36 mouse cellular contexts compared by ENCODE assay signal in the genomic region with DNA sequence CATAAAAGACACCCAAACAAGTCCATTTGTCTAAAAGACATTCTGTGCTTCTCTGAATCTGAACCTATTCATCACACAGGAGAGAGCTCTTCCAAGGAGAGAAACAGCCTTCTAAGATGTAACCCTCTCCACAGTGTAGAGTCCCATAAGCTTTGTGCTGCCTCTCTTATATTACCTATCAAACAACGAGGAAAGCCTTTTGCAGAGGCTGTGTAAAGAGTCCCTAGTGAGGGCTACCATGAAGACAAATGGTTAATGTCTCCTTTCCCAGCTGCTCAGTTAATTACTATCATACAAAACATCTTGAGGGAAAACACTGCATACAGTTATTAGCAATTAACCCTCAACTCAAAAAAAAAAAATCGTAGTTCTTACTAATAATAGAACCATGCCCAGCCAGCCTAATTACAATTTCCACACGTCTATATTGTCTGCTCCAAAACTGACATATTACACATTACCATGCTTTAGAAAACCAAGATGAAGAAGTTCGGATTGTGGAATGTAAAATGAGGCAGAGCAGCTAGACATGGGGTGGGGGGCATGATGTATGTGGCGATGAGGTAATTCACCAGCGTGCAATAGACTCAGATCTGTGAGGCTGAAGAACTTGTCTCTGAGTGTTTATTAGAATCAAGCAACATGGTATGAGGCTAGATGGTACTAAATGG. TPM values are rescaled to one million over a fixed set of nuclear protein-coding genes. Genes with fewer than 3 reads are reported as not detected.
A peak's percentile ranks its signal among the peaks of the same experiment; 100 is the strongest.
DNase-seq lines count a peak whose midpoint lies in the region; ATAC-seq and TF ChIP-seq lines count a peak whose summit lies in the region.
"Had no signal": no experiment of that assay in that cellular context is flagged by ENCODE, and none has a peak within 500 bp of the region (broad histone marks: within the 10 kb centered on the region; RNA-seq: fewer than 3 reads in every experiment).

No protein-coding gene starts in this region.

- no peaks in the 10 kb centered on the region for H3K27me3 ChIP-seq in forebrain, embryonic 13.5 days
- H3K27me3 ChIP-seq in forebrain, embryonic 10.5 days (ENCODE audit: poor library complexity, severe bottlenecking), result no peaks in the 10 kb centered on the region
- no peaks in the 10 kb centered on the region for H3K27me3 ChIP-seq in midbrain, postnatal 0 days (ENCODE audit: insufficient read depth, low read length)
- no peaks in the 10 kb centered on the region for H3K27me3 ChIP-seq in midbrain, embryonic 11.5 days (ENCODE audit: control insufficient read depth, insufficient read depth, low read length)
- H3K27me3 ChIP-seq in hindbrain, embryonic 16.5 days (replicated peaks; ENCODE audit: control insufficient read depth, insufficient read depth, low read length), result no peaks in the 10 kb centered on the region
- H3K27me3 ChIP-seq in heart, embryonic 11.5 days (ENCODE audit: control insufficient read depth, insufficient read depth, low read length), result no peaks in the 10 kb centered on the region
- H3K27me3 ChIP-seq in cerebellum, adult 2 months (ENCODE audit: control insufficient read depth, insufficient read depth, low read length), result no peaks in the 10 kb centered on the region
- H3K27me3 ChIP-seq: kidney, embryonic 15.5 days had no signal

- 49% methylated on average over 6 of the region's 6 CpGs for WGBS in forebrain, embryonic 13.5 days
- WGBS in forebrain, embryonic 10.5 days, result 86% methylated on average over 6 of the region's 6 CpGs
- WGBS in midbrain, postnatal 0 days, result 71% methylated on average over 6 of the region's 6 CpGs
- 88% methylated on average over 6 of the region's 6 CpGs for WGBS in midbrain, embryonic 11.5 days
- WGBS in hindbrain, embryonic 16.5 days, result 48% methylated on average over 6 of the region's 6 CpGs
- 72% methylated on average over 6 of the region's 6 CpGs for WGBS in heart, embryonic 11.5 days (ENCODE audit: insufficient replicate concordance)
- WGBS in cerebellum, adult 2 months, result 75% methylated on average over 6 of the region's 6 CpGs

- no peaks in the 10 kb centered on the region for H3K36me3 ChIP-seq in forebrain, embryonic 13.5 days (ENCODE audit: poor library complexity, severe bottlenecking)
- H3K36me3 ChIP-seq in forebrain, embryonic 10.5 days (replicated peaks), result no peaks in the 10 kb centered on the region
- no peaks in the 10 kb centered on the region for H3K36me3 ChIP-seq in midbrain, postnatal 0 days (ENCODE audit: insufficient read depth, low read length)
- no peaks in the 10 kb centered on the region for H3K36me3 ChIP-seq in midbrain, embryonic 11.5 days (ENCODE audit: control insufficient read depth, insufficient read depth, low read length)
- H3K36me3 ChIP-seq in hindbrain, embryonic 16.5 days (ENCODE audit: control insufficient read depth, insufficient read depth, low read length), result no peaks in the 10 kb centered on the region
- H3K36me3 ChIP-seq in heart, embryonic 11.5 days (ENCODE audit: control insufficient read depth, insufficient read depth, low read length), result no peaks in the 10 kb centered on the region
- H3K36me3 ChIP-seq: G1E; heart, embryonic 10.5 days; kidney, embryonic 15.5 days had no signal

- H3K4me3 ChIP-seq in forebrain, embryonic 13.5 days, result no peak overlapping the region
- no peak overlapping the region for H3K4me3 ChIP-seq in forebrain, embryonic 10.5 days
- no peak overlapping the region for H3K4me3 ChIP-seq in midbrain, postnatal 0 days (ENCODE audit: low read depth, low read length)
- H3K4me3 ChIP-seq in midbrain, embryonic 11.5 days (ENCODE audit: low read depth, low read length), result no peak overlapping the region
- H3K4me3 ChIP-seq in hindbrain, embryonic 16.5 days (ENCODE audit: low read length), result no peak overlapping the region
- no peak overlapping the region for H3K4me3 ChIP-seq in heart, embryonic 11.5 days (ENCODE audit: low read depth, low read length)
- no peak overlapping the region for H3K4me3 ChIP-seq in cerebellum, adult 2 months (replicated peaks; ENCODE audit: insufficient read depth, low read depth, low read length)
- H3K4me3 ChIP-seq: erythroblast, embryonic 14.5 days; heart, embryonic 10.5 days; kidney, embryonic 15.5 days; myocyte had no signal

- H3K4me1 ChIP-seq in forebrain, embryonic 13.5 days, result 0 out of 2 replicates have a peak, but pooled peaks cover 5% of the 10 kb centered on the region
- H3K4me1 ChIP-seq in forebrain, embryonic 10.5 days, result no peaks in the 10 kb centered on the region
- H3K4me1 ChIP-seq in midbrain, postnatal 0 days (ENCODE audit: insufficient read depth, low read length), result no peaks in the 10 kb centered on the region
- no peaks in the 10 kb centered on the region for H3K4me1 ChIP-seq in midbrain, embryonic 11.5 days (ENCODE audit: control insufficient read depth, insufficient read depth, low read length)
- H3K4me1 ChIP-seq in hindbrain, embryonic 16.5 days (ENCODE audit: control insufficient read depth, insufficient read depth, low read depth, low read length), result no peaks in the 10 kb centered on the region
- H3K4me1 ChIP-seq in heart, embryonic 11.5 days (ENCODE audit: control insufficient read depth, insufficient read depth, low read length), result no peaks in the 10 kb centered on the region
- H3K4me1 ChIP-seq in cerebellum, adult 2 months (ENCODE audit: control insufficient read depth, insufficient read depth, low read length), result no peaks in the 10 kb centered on the region
- H3K4me1 ChIP-seq: heart, embryonic 10.5 days; kidney, embryonic 15.5 days had no signal

- no peak overlapping the region for H3K27ac ChIP-seq in forebrain, embryonic 13.5 days
- H3K27ac ChIP-seq in forebrain, embryonic 10.5 days, result no peak overlapping the region
- H3K27ac ChIP-seq in midbrain, postnatal 0 days (ENCODE audit: low read depth, low read length), result no peak overlapping the region
- H3K27ac ChIP-seq in midbrain, embryonic 11.5 days (ENCODE audit: low read depth, low read length), result no peak overlapping the region
- H3K27ac ChIP-seq in hindbrain, embryonic 16.5 days (ENCODE audit: low read depth, low read length), result no peak overlapping the region
- H3K27ac ChIP-seq in heart, embryonic 11.5 days (ENCODE audit: low read depth, low read length), result no peak overlapping the region
- no peak overlapping the region for H3K27ac ChIP-seq in cerebellum, adult 2 months (ENCODE audit: insufficient read depth, low read length)
- H3K27ac ChIP-seq: heart, embryonic 10.5 days; kidney, embryonic 15.5 days; liver, embryonic 14.5 days; macrophage; stomach, postnatal 0 days had no signal

- no peak for TF ChIP-seq POLR2A in cerebellum, adult 2 months (IDR thresholded peaks at IDR 0.05; ENCODE audit: borderline replicate concordance, insufficient read depth, low read length)

- H3K9me3 ChIP-seq in forebrain, embryonic 13.5 days (replicated peaks), result no peaks in the 10 kb centered on the region
- no peaks in the 10 kb centered on the region for H3K9me3 ChIP-seq in forebrain, embryonic 10.5 days
- H3K9me3 ChIP-seq in midbrain, postnatal 0 days (ENCODE audit: low read length), result no peaks in the 10 kb centered on the region
- no peaks in the 10 kb centered on the region for H3K9me3 ChIP-seq in midbrain, embryonic 11.5 days (ENCODE audit: control insufficient read depth, low read length)
- H3K9me3 ChIP-seq in hindbrain, embryonic 16.5 days (ENCODE audit: control insufficient read depth, low read length), result no peaks in the 10 kb centered on the region
- H3K9me3 ChIP-seq in heart, embryonic 11.5 days (replicated peaks; ENCODE audit: control insufficient read depth, low read length), result no peaks in the 10 kb centered on the region
- H3K9me3 ChIP-seq: G1E; heart, embryonic 10.5 days; kidney, embryonic 15.5 days had no signal

- peak; percentile 65 for ATAC-seq in forebrain, embryonic 13.5 days
- no peak for ATAC-seq in midbrain, postnatal 0 days (ENCODE audit: low FRiP score)
- no peak for ATAC-seq in midbrain, embryonic 11.5 days (ENCODE audit: low FRiP score)
- ATAC-seq in hindbrain, embryonic 16.5 days, result peak; percentile 75
- ATAC-seq in heart, embryonic 11.5 days (replicated peaks; ENCODE audit: insufficient number of reproducible peaks, low FRiP score, low TSS enrichment), result no peak
- ATAC-seq: inflammation-experienced regulatory T-cells, adult 6 months; midbrain, embryonic 16.5 days had no signal

- DNase-seq in forebrain, embryonic 10.5 days (ENCODE audit: extremely low spot score, low spot score), result no peak
- peak; percentile 32 for DNase-seq in midbrain, postnatal 0 days (ENCODE audit: low spot score)
- no peak for DNase-seq in midbrain, embryonic 11.5 days (ENCODE audit: low spot score, missing footprints)
- DNase-seq in cerebellum, adult 2 months, result no peak
- DNase-seq: adrenal gland, adult 8-10 months; cerebellum, adult 11-12 months; cerebellum, postnatal 10 days; gastrocnemius, postnatal 14 days; heart, adult 11 months; heart, postnatal 36 days; kidney, adult 18-20 months; kidney, postnatal 25 days; liver; lung, adult 2 months; lung, postnatal 10 days; right cerebral cortex, adult 18-20 months; right cerebral cortex, postnatal 4 days; thymus, adult 18-20 months; thymus, postnatal 25 days had no signal

- no peak overlapping the region for H3K4me2 ChIP-seq in forebrain, embryonic 13.5 days
- H3K4me2 ChIP-seq in midbrain, postnatal 0 days (ENCODE audit: low read depth, low read length, poor library complexity, severe bottlenecking), result no peak overlapping the region
- H3K4me2 ChIP-seq in midbrain, embryonic 11.5 days, result no peak overlapping the region
- no peak overlapping the region for H3K4me2 ChIP-seq in hindbrain, embryonic 16.5 days (ENCODE audit: low read length)
- H3K4me2 ChIP-seq in heart, embryonic 11.5 days, result no peak overlapping the region
- H3K4me2 ChIP-seq: kidney, embryonic 15.5 days had no signal

- no peak overlapping the region for H3K9ac ChIP-seq in forebrain, embryonic 13.5 days
- no peak overlapping the region for H3K9ac ChIP-seq in midbrain, postnatal 0 days (replicated peaks; ENCODE audit: low read length, poor library complexity, severe bottlenecking)
- H3K9ac ChIP-seq in midbrain, embryonic 11.5 days (ENCODE audit: low read length), result no peak overlapping the region
- H3K9ac ChIP-seq in hindbrain, embryonic 16.5 days (ENCODE audit: low read depth, low read length), result no peak overlapping the region
- no peak overlapping the region for H3K9ac ChIP-seq in heart, embryonic 11.5 days (ENCODE audit: low read depth, low read length)
- H3K9ac ChIP-seq: kidney, embryonic 15.5 days; liver, embryonic 14.5 days had no signal

- TF ChIP-seq CTCF in midbrain, postnatal 0 days (IDR thresholded peaks at IDR 0.05), result no peak
- no peak for TF ChIP-seq CTCF in cerebellum, adult 2 months (IDR thresholded peaks at IDR 0.05; ENCODE audit: borderline replicate concordance, insufficient read depth, low read depth, low read length)

RNA-seq across cellular contexts. Expression of a gene that starts 13.3 kb away (rescaled TPM):
- polyA plus RNA-seq in forebrain, embryonic 13.5 days (2015; fragmentation: Nextera tagmentation; extraction: Ambion mirVana), result 5.2 and 9.5 TPM in 2 replicates
- 2.8 and 4.0 TPM in 2 replicates for polyA plus RNA-seq in forebrain, embryonic 10.5 days (2016; fragmentation: Nextera tagmentation; extraction: Ambion mirVana)
- 12.5 and 28.6 TPM in 2 replicates for total RNA-seq in midbrain, postnatal 0 days (2014; rRNA removed)
- polyA plus RNA-seq in midbrain, postnatal 0 days (2015; fragmentation: Nextera tagmentation; extraction: Ambion mirVana), result 5.2 TPM in 2 replicates
- 14.7 TPM in 2 replicates for polyA plus RNA-seq in midbrain, embryonic 11.5 days (2014; fragmentation: Nextera tagmentation; extraction: Ambion mirVana)
- 4.6 and 6.4 TPM in 2 replicates for polyA plus RNA-seq in hindbrain, embryonic 16.5 days (2015; fragmentation: Nextera tagmentation; extraction: Ambion mirVana)
- 0.07 and 0.11 TPM in 2 replicates for polyA plus RNA-seq in heart, embryonic 11.5 days (2014; fragmentation: Nextera tagmentation; extraction: Ambion mirVana)
- polyA plus RNA-seq in cerebellum, adult 2 months (2012; rRNA removed), result 1.7 and 3.6 TPM in 2 replicates
- total RNA-seq: common myeloid progenitor, adult 5-6 weeks; heart, postnatal 36 days; megakaryocyte-erythroid progenitor cell, adult 5-6 weeks; neutrophil, adult 5-6 weeks had no signal
- polyA plus RNA-seq: erythroblast, embryonic 14.5 days; G1E; inflammation-experienced regulatory T-cells, adult 6 months; macrophage; myocyte; spleen, adult 2 months had no signal

Comparison
In these comparisons a context has a peak if more than half of its experiments do, and no peak if none do; other contexts are left out.
1. ATAC-seq: peak in forebrain, embryonic 13.5 days (single experiment) and hindbrain, embryonic 16.5 days (single experiment); none in midbrain, postnatal 0 days (single experiment), midbrain, embryonic 11.5 days (single experiment) and heart, embryonic 11.5 days (single experiment).